Mouse (Mus musculus) kidney, postnatal 0 days (tissue): Measurements from ENCODE around the gene Golm1. TPM values are rescaled to one million over a fixed set of nuclear protein-coding genes. Genes with fewer than 3 reads are reported as not detected.
"Not testable (repeated sequence)": the region's sequence is repeated elsewhere in the genome, so short reads cannot be mapped to it uniquely, and the experiment has no call there.

Experiments
- ATAC-seq: fragments of 200-750 bp; cut with Nextera tagmentation; replicated peaks from 2 replicates; pipeline ENCODE4 v1.8.0; 2017; ENCODE audit warnings: low read depth, moderate number of reproducible peaks, moderate TSS enrichment, moderate library complexity; ENCODE audit not compliant: low FRiP score
- DNase-seq: peaks from one replicate; pipeline ENCODE4 v3.0.0-alpha.2; 2016; ENCODE audit warnings: low spot score
- H3K27ac ChIP-seq: fragments of 300-500 bp; sonication (generic); 2 replicates; pipeline ENCODE4 v1.5.1; 2014; ENCODE audit warnings: mild to moderate bottlenecking
- H3K27me3 ChIP-seq: fragments of 300-500 bp; sonication (generic); 2 replicates; pipeline ENCODE4 v1.6.1; 2014; ENCODE audit warnings: low read length, mixed read lengths; ENCODE audit not compliant: insufficient read depth
- H3K36me3 ChIP-seq: fragments of 300-500 bp; sonication (generic); 2 replicates; pipeline ENCODE4 v1.6.1; 2014; ENCODE audit warnings: low read length, mixed read lengths; ENCODE audit not compliant: insufficient read depth
- H3K4me1 ChIP-seq: fragments of 300-500 bp; sonication (generic); replicated peaks from 2 replicates; pipeline ENCODE4 v1.6.1; 2014; ENCODE audit warnings: antibody characterized with exemption, low read length, mixed read lengths; ENCODE audit not compliant: insufficient read depth
- H3K4me2 ChIP-seq: fragments of 300-500 bp; sonication (generic); 2 replicates; pipeline ENCODE4 v1.6.1; 2014; ENCODE audit warnings: mild to moderate bottlenecking, low read length, moderate library complexity, mixed read lengths
- H3K4me3 ChIP-seq: fragments of 300-500 bp; sonication (generic); replicated peaks from 2 replicates; pipeline ENCODE4 v1.5.1; 2014; ENCODE audit warnings: low read depth, low read length
- H3K9ac ChIP-seq: fragments of 300-500 bp; sonication (generic); 2 replicates; pipeline ENCODE4 v1.6.1; 2014; ENCODE audit warnings: low read depth, low read length
- H3K9me3 ChIP-seq: fragments of 300-500 bp; sonication (generic); replicated peaks from 2 replicates; pipeline ENCODE4 v1.6.1; 2016; ENCODE audit warnings: low read length, inconsistent platforms, mixed read lengths
- CTCF ChIP-seq: IDR thresholded peaks from 2 replicates; pipeline ENCODE4 v1.5.1; 2016; ENCODE audit warnings: antibody characterized with exemption, low read depth, mild to moderate bottlenecking, moderate library complexity
- WGBS: fragments of 180-500 bp; shearing (Covaris S2); extraction: QIAGEN DNeasy Blood & Tissue Kit; methylation state at CpG from one replicate; pipeline ENCODE4 v1.1.7; 2014; 5-methylcytosine and 5-hydroxymethylcytosine counted together
- polyA plus RNA-seq: library from polyadenylated mRNA; unstranded; fragments of >200 nt; fragmentation: Nextera tagmentation; extraction: Ambion mirVana; gene quantifications from 2 replicates; pipeline ENCODE4 v1.2.1, GENCODE M21; 2015

Golm1 gene
- polyA plus RNA-seq: 22.9 and 23.0 TPM in 2 replicates

DNA sequence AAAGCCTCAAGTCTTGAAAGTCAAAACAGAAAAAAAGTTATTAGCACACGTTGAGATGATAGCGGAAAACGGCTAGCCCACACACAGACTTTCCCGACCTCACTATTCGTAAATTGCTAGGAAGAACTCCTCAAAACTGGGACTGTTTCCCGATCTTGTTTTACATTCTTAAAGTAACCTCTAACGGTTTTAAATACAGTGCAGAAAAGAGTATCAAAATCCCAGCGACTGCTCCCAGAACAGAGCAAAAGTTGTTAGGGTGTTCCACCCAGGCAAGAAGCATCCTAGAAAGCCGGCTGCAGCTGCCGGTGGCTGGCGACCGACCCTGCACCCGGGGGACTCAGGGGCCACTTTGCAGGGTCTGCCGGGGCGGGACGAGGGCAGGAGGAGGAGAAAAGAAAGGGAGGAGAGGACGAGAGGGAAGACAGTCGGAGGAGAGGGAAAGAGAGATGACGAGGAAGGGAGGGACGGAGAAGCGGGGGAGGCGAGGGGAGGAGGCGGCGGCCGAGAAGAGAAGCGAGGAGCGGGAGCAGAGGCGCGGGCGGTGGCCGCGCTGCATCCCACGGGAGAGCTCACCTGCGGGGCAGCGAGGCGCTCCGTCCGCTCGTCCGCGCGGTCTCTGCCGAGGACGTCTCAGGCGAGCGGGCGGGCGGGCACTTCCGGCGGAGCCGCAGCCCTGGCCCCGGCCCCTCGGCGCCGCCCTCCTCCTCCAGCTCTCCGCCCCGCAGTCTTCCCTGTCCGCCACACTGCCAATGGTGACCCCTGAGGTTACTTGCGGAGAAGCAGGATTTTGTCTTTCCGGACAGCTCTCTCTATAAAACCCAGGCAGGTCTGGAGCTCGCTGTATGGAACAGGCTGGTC lies at the start of gene Golm1:
Gene Golm1 (minus strand): TSS at position 661 of the 861 bp plus-strand sequence.
- H3K9me3 ChIP-seq: no peaks in the 10 kb centered on the region
- peak; percentile 78 for DNase-seq

GRCm38 (mm10) chr13:59722089-59722488 lies 46.5 kb upstream of the Golm1 start:
- not testable (repeated sequence) for H3K9ac ChIP-seq, H3K4me3 ChIP-seq, H3K4me1 ChIP-seq, H3K9me3 ChIP-seq, H3K36me3 ChIP-seq, ATAC-seq, H3K4me2 ChIP-seq, DNase-seq, H3K27me3 ChIP-seq, H3K27ac ChIP-seq
- 92% methylated on average over 1 of the region's 1 CpGs for WGBS

More for the DNA sequence above, at the start of gene Golm1:
- Histone ChIP-seq H3K9ac (peak within 1 kb of the TSS; percentile 70), H3K36me3 (no peaks in the 10 kb centered on the region), H3K4me2 (peak within 1 kb of the TSS; percentile 94), H3K27me3 (no peaks in the 10 kb centered on the region), H3K4me1 (no peaks in the 10 kb centered on the region), H3K27ac (peak within 1 kb of the TSS; percentile 75), H3K4me3 (peak within 1 kb of the TSS; percentile 73)
- WGBS: 1% methylated on average over 44 of the region's 61 CpGs
- peak; percentile 72; the same call in 1 of the 2 replicates for ATAC-seq
- TF ChIP-seq CTCF: no peak

DNA sequence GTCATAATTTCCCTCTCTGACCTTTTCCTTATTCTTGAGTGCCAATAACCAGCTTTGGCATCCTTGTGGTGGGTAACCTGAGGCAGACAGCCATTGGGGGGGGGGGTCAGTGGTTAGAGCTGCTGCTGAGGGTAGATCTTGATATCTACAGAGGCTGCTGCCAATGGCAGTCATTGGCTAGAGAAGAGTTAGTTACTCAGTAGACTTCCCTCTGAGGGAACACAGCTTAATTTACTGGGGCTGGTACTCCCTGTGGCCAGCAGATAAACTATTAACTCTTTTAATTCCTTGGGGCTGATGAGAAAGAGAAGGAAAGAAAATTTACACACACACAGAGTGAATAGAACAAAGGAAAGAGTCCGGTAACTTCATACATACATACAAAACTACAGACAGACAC lies 43.9 kb upstream of the Golm1 start:
- no peaks in the 10 kb centered on the region for H3K27me3 ChIP-seq
- H3K9me3 ChIP-seq: no peaks in the 10 kb centered on the region
- DNase-seq: no peak
- no peaks in the 10 kb centered on the region for H3K36me3 ChIP-seq
- no peak for ATAC-seq
- H3K4me2 ChIP-seq: 0 out of 2 replicates have a peak overlapping the region, but pooled peaks have one; percentile 5
- 76% methylated on average over 1 of the region's 1 CpGs for WGBS
- H3K4me3 ChIP-seq: no peak overlapping the region
- TF ChIP-seq CTCF: no peak
- no peak overlapping the region for H3K9ac ChIP-seq
- H3K4me1 ChIP-seq: no peaks in the 10 kb centered on the region
- no peak overlapping the region for H3K27ac ChIP-seq

GRCm38 (mm10) chr13:59718857-59719440 lies 43.3 kb upstream of the Golm1 start:
- 29% methylated on average over 6 of the region's 6 CpGs for WGBS
- not testable (repeated sequence) for H3K27me3 ChIP-seq, H3K9me3 ChIP-seq, ATAC-seq, H3K27ac ChIP-seq, H3K9ac ChIP-seq, H3K36me3 ChIP-seq, H3K4me1 ChIP-seq, H3K4me3 ChIP-seq
- 0 out of 2 replicates have a peak overlapping the region, but pooled peaks have one; percentile 5 for H3K4me2 ChIP-seq
- DNase-seq: peak; percentile 42

GRCm38 (mm10) chr13:59713710-59714109 lies 38.1 kb upstream of the Golm1 start:
- H3K9ac ChIP-seq: no peak overlapping the region
- H3K36me3 ChIP-seq: no peaks in the 10 kb centered on the region
- 44% methylated on average over 3 of the region's 3 CpGs for WGBS
- TF ChIP-seq CTCF: no peak
- DNase-seq (no peak), ATAC-seq (no peak)
- no peaks in the 10 kb centered on the region for H3K27me3 ChIP-seq
- H3K4me3 ChIP-seq: no peak overlapping the region
- no peaks in the 10 kb centered on the region for H3K4me1 ChIP-seq
- H3K27ac ChIP-seq: no peak overlapping the region
- H3K9me3 ChIP-seq: no peaks in the 10 kb centered on the region
- H3K4me2 ChIP-seq: no peak overlapping the region

DNA sequence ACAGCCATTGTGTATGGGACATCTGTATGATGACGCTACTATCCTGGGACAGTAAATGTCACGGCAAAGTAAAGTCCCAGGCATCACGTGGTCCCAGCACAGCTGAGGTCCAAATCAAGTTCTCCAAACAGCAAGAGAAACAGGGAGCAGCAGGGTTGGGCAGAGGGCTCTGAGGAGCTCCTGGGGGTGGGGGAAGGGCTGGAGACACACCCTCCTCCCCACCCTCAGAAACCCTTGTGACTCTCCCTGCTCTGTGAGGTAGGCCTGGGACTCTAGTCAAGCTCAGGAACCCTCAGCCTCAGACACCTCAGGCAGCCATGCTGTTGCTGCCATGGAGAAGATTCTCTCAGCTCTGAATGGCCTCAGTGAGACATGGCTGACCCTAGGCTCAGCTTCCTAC lies 36.4 kb upstream of the Golm1 start, which contains the start of gene Spata31d1b:
Gene Spata31d1b (plus strand): TSS at position 301 of the 400 bp plus-strand sequence.
- not testable (repeated sequence) for H3K9ac ChIP-seq, H3K4me1 ChIP-seq, H3K4me3 ChIP-seq, DNase-seq, H3K36me3 ChIP-seq, ATAC-seq, H3K9me3 ChIP-seq, H3K27me3 ChIP-seq, H3K27ac ChIP-seq, H3K4me2 ChIP-seq
- 67% methylated on average over 3 of the region's 3 CpGs for WGBS
